10 mouse cellular contexts compared by ENCODE assay signal in the genomic region with DNA sequence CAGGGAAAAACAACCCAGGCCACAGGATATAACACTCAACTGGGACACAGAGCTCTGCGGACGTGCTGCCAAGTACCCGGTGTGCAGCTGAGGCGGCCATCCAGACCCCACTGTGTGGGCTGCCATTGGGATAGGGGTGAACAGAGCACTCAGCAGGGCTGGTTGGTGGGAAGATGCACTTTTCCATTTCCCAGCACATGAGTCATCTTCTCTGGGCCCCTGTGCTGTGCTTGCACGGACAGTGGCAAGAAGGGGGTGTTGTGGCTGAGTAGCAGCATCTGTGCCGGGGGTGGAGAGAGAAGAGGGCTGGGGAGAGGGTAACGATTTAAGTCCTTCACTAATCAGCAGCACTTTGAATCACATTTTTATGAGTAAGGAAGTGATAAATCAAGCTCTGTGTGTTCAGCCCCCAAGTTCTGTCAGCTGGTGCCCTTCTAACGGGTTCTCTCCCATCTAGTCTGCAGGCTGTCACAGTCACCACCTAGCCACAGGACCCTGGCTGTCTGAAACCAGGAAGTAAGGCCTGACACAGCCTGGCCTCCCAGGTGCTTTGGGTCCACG.
A peak's percentile ranks its signal among the peaks of the same experiment; 100 is the strongest.
DNase-seq lines count a peak whose midpoint lies in the region; ATAC-seq lines count a peak whose summit lies in the region.
"Had no signal": no experiment of that assay in that cellular context is flagged by ENCODE, and none has a peak within 500 bp of the region (broad histone marks: within the 10 kb centered on the region; RNA-seq: fewer than 3 reads in every experiment).

No protein-coding gene starts in this region.

- no peaks in the 10 kb centered on the region for H3K36me3 ChIP-seq in lung, embryonic 16.5 days (ENCODE audit: control insufficient read depth, insufficient read depth, low read length)
- H3K36me3 ChIP-seq in intestine, embryonic 14.5 days (ENCODE audit: control insufficient read depth, insufficient read depth, low read length): peaks cover 33% of the 10 kb centered on the region
- H3K36me3 ChIP-seq in stomach, embryonic 14.5 days (ENCODE audit: control insufficient read depth, insufficient read depth, low read length): peaks cover 12% of the 10 kb centered on the region
- H3K36me3 ChIP-seq in forebrain, embryonic 10.5 days (replicated peaks): peaks cover 55% of the 10 kb centered on the region

- peak; percentile 47 to 74 for DNase-seq in frontal cortex, adult 2 months (ENCODE audit: extremely low spot score in 1 of 2, low spot score in 1 of 2)
- DNase-seq in frontal cortex, postnatal 14 days (ENCODE audit: low spot score in 2 of 2): no peak
- no peak for DNase-seq in lung, postnatal 36 days
- DNase-seq in intestine, embryonic 14.5 days (ENCODE audit: low spot score): no peak
- no peak for DNase-seq in urinary bladder, postnatal 25 days (ENCODE audit: low spot score)
- DNase-seq in forebrain, embryonic 10.5 days (ENCODE audit: extremely low spot score, low spot score): no peak
- DNase-seq: adrenal gland, adult 2 months; retina, postnatal 1 day had no signal

- no peak overlapping the region for H3K4me3 ChIP-seq in lung, embryonic 16.5 days (ENCODE audit: low read length)
- H3K4me3 ChIP-seq in intestine, embryonic 14.5 days (ENCODE audit: low read depth, low read length): no peak overlapping the region
- H3K4me3 ChIP-seq in stomach, embryonic 14.5 days (ENCODE audit: low read depth, low read length): no peak overlapping the region
- no peak overlapping the region for H3K4me3 ChIP-seq in forebrain, embryonic 10.5 days

- peaks cover 22% of the 10 kb centered on the region for H3K4me1 ChIP-seq in lung, embryonic 16.5 days (replicated peaks; ENCODE audit: control insufficient read depth, insufficient read depth, low read length)
- peaks cover 33% of the 10 kb centered on the region for H3K4me1 ChIP-seq in intestine, embryonic 14.5 days (replicated peaks; ENCODE audit: control insufficient read depth, insufficient read depth, low read length)
- H3K4me1 ChIP-seq in stomach, embryonic 14.5 days (ENCODE audit: control insufficient read depth, insufficient read depth, low read length): peaks cover 18% of the 10 kb centered on the region; the same call in 1 of the 2 replicates
- no peaks in the 10 kb centered on the region for H3K4me1 ChIP-seq in forebrain, embryonic 10.5 days

- H3K27ac ChIP-seq in lung, embryonic 16.5 days (ENCODE audit: low read length): peak overlapping the region; percentile 50
- peak overlapping the region; percentile 76 for H3K27ac ChIP-seq in intestine, embryonic 14.5 days (ENCODE audit: low read depth)
- H3K27ac ChIP-seq in stomach, embryonic 14.5 days (ENCODE audit: low read length): peak overlapping the region; percentile 85
- no peak overlapping the region for H3K27ac ChIP-seq in forebrain, embryonic 10.5 days

- WGBS in lung, embryonic 16.5 days: 46% methylated on average over 9 of the region's 9 CpGs
- 42% methylated on average over 9 of the region's 9 CpGs for WGBS in intestine, embryonic 14.5 days
- 53% methylated on average over 9 of the region's 9 CpGs for WGBS in stomach, embryonic 14.5 days
- 95% methylated on average over 9 of the region's 9 CpGs for whole genome bisulfite sequencing in forebrain, embryonic 10.5 days

- H3K4me2 ChIP-seq in lung, embryonic 16.5 days (ENCODE audit: low read depth, low read length): no peak overlapping the region
- H3K4me2 ChIP-seq in intestine, embryonic 14.5 days (ENCODE audit: low read length): no peak overlapping the region
- no peak overlapping the region for H3K4me2 ChIP-seq in stomach, embryonic 14.5 days (replicated peaks; ENCODE audit: low read depth, low read length)

- H3K9me3 ChIP-seq in lung, embryonic 16.5 days (ENCODE audit: control insufficient read depth, low read length): no peaks in the 10 kb centered on the region
- H3K9me3 ChIP-seq in intestine, embryonic 14.5 days (ENCODE audit: control insufficient read depth, low read length): no peaks in the 10 kb centered on the region
- no peaks in the 10 kb centered on the region for H3K9me3 ChIP-seq in stomach, embryonic 14.5 days (ENCODE audit: control insufficient read depth, low read depth, low read length)
- H3K9me3 ChIP-seq in forebrain, embryonic 10.5 days: no peaks in the 10 kb centered on the region

- peak; percentile 59 for ATAC-seq in lung, embryonic 16.5 days (ENCODE audit: low read depth)
- ATAC-seq in intestine, embryonic 14.5 days (replicated peaks; ENCODE audit: low FRiP score, low TSS enrichment, low read depth): no peak
- ATAC-seq in stomach, embryonic 14.5 days (ENCODE audit: insufficient number of reproducible peaks, insufficient read depth, low FRiP score, low read depth): no peak; the same call in 1 of the 2 replicates

- 0 out of 2 replicates have a peak overlapping the region, but pooled peaks have one; percentile 3 for H3K9ac ChIP-seq in lung, embryonic 16.5 days (ENCODE audit: low read length)
- H3K9ac ChIP-seq in intestine, embryonic 14.5 days (ENCODE audit: low read length): 0 out of 2 replicates have a peak overlapping the region, but pooled peaks have one; percentile 3
- H3K9ac ChIP-seq in stomach, embryonic 14.5 days (replicated peaks; ENCODE audit: low read depth, low read length): no peak overlapping the region

- no peaks in the 10 kb centered on the region for H3K27me3 ChIP-seq in lung, embryonic 16.5 days (ENCODE audit: control insufficient read depth, insufficient read depth, low read depth, low read length)
- H3K27me3 ChIP-seq in intestine, embryonic 14.5 days (replicated peaks; ENCODE audit: control insufficient read depth, insufficient read depth, low read length): no peaks in the 10 kb centered on the region
- H3K27me3 ChIP-seq in stomach, embryonic 14.5 days (ENCODE audit: control insufficient read depth, insufficient read depth, low read length): no peaks in the 10 kb centered on the region
- H3K27me3 ChIP-seq in forebrain, embryonic 10.5 days (ENCODE audit: poor library complexity, severe bottlenecking): no peaks in the 10 kb centered on the region

Comparison
In these comparisons a context has a peak if more than half of its experiments do, and no peak if none do; other contexts are left out.
1. DNase-seq: peak in frontal cortex, adult 2 months (2 of 2); none in frontal cortex, postnatal 14 days (0 of 2), lung, postnatal 36 days (single experiment), intestine, embryonic 14.5 days (single experiment), urinary bladder, postnatal 25 days (single experiment) and forebrain, embryonic 10.5 days (single experiment).